Mouse (Mus musculus) C2C12 (cell line): Measurements from ENCODE around the gene Il12b. TPM values are rescaled to one million over a fixed set of nuclear protein-coding genes. Genes with fewer than 3 reads are reported as not detected.

ENCODE experiments used
- H3K27me3 ChIP-seq: one replicate; pipeline ENCODE4 v1.6.1; 2011; ENCODE audit not compliant: control insufficient read depth, insufficient read depth, insufficient read length
- H3K36me3 ChIP-seq: one replicate; pipeline ENCODE4 v1.6.1; 2011; ENCODE audit not compliant: control insufficient read depth, insufficient read depth
- H3K4me3 ChIP-seq: one replicate; pipeline ENCODE4 v1.5.1; 2011; ENCODE audit warnings: mild to moderate bottlenecking, control low read depth; ENCODE audit not compliant: poor library complexity, insufficient read depth, severe bottlenecking
- H3K79me2 ChIP-seq: one replicate; pipeline ENCODE4 v1.6.1; 2011; ENCODE audit not compliant: control insufficient read depth, insufficient read depth
- H3K79me3 ChIP-seq: one replicate; pipeline ENCODE4 v1.6.1; 2011; ENCODE audit warnings: low read depth, control low read depth
- H3ac ChIP-seq: one replicate; pipeline ENCODE3; 2011; ENCODE audit warnings: low read depth; ENCODE audit not compliant: control insufficient read depth, insufficient read length
- CEBPB ChIP-seq: IDR thresholded peaks from one replicate; pipeline ENCODE4 v1.6.1; 2011; ENCODE audit warnings: low read depth, mild to moderate bottlenecking, control low read depth, moderate library complexity
- CTCF ChIP-seq: IDR thresholded peaks from one replicate; pipeline ENCODE4 v1.5.1; 2011; ENCODE audit not compliant: control insufficient read depth, insufficient read depth, insufficient read length
- FOSL1 ChIP-seq: IDR thresholded peaks from one replicate; pipeline ENCODE4 v1.8.0; 2011; ENCODE audit warnings: mild to moderate bottlenecking, low read length; ENCODE audit not compliant: poor library complexity, insufficient read depth, severe bottlenecking
- MAX ChIP-seq: IDR thresholded peaks from one replicate; pipeline ENCODE4 v1.6.1; 2011; ENCODE audit warnings: mild to moderate bottlenecking, control low read depth
- MYOD1 ChIP-seq: IDR thresholded peaks from one replicate; pipeline ENCODE4 v1.6.1; 2011; ENCODE audit warnings: low read depth; ENCODE audit not compliant: control insufficient read depth, insufficient read length
- MYOG ChIP-seq: IDR thresholded peaks from one replicate; pipeline ENCODE4 v1.6.1; 2011; ENCODE audit not compliant: control insufficient read depth, insufficient read length; ENCODE audit errors: extremely low read depth
- USF1 ChIP-seq: IDR thresholded peaks from one replicate; pipeline ENCODE4 v1.6.1; 2011; ENCODE audit warnings: low read depth, mild to moderate bottlenecking, control low read depth, moderate library complexity
- polyA plus RNA-seq: library from polyadenylated mRNA; unstranded; fragments of >200 nt; fragmentation: generic; extraction: Trizol; gene quantifications from one replicate; pipeline ENCODE4 v1.2.1, GENCODE M21; 2012; ENCODE audit warnings: missing spikeins

Gene Il12b
- polyA plus RNA-seq, 1 experiment = not detected

DNA sequence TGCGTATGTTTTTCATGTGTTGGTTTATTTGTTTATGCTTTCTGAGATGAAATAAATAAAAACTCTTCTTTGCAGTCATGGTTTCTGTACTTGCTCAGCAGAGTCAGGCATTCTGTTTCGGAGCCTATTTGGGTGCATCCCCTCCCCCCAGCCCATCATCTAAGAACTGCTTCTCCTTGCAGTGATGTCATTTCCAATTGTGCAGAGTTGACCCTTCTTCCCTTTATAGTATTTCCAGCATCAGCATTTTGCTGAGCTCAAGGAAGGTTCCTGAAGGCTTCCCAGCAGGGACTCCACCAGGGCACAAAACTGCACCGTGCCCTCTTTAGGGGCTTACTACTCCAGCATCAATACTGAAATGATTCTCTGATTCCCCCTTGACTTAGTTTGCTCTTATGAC is 14.7 kb downstream of the Il12b start:
- TF ChIP-seq USF1 (no peak), CEBPB (no peak), MAX (no peak), CTCF (no peak), MYOG (no peak), FOSL1 (no peak), MYOD1 (no peak)
- H3K79me2 ChIP-seq = no peaks in the 10 kb centered on the region
- no peak overlapping the region for H3K4me3 ChIP-seq
- no peaks in the 10 kb centered on the region for H3K36me3 ChIP-seq
- peaks cover 4% of the 10 kb centered on the region for H3K27me3 ChIP-seq
- no peaks in the 10 kb centered on the region for H3K79me3 ChIP-seq
- H3ac ChIP-seq = no peak overlapping the region

DNA sequence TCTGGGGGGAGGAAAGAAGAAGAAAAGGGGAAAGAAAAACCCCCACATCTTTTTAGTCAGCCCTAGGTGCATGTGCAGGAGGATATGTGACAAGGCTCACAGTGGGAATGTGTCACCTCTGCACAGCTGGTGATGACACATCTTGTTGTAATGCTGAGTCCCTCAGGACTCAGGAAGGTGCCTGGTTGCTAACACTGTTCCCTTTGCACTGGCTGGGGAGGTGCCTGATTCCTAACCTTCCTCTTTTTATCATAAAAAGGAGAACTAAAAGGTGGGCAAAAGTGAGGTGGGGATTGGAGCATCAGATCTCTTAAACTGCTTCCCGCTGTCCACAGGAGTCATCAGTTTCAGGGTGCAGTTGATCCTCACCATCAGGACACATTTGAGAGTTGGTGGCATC is 17.5 kb downstream of the Il12b start:
- H3K27me3 ChIP-seq = peaks cover 4% of the 10 kb centered on the region
- H3K4me3 ChIP-seq = no peak overlapping the region
- H3K79me2 ChIP-seq = no peaks in the 10 kb centered on the region
- no peak overlapping the region for H3ac ChIP-seq
- no peaks in the 10 kb centered on the region for H3K36me3 ChIP-seq
- no peaks in the 10 kb centered on the region for H3K79me3 ChIP-seq
- TF ChIP-seq MYOG (no peak), MYOD1 (peak; percentile 13)

DNA sequence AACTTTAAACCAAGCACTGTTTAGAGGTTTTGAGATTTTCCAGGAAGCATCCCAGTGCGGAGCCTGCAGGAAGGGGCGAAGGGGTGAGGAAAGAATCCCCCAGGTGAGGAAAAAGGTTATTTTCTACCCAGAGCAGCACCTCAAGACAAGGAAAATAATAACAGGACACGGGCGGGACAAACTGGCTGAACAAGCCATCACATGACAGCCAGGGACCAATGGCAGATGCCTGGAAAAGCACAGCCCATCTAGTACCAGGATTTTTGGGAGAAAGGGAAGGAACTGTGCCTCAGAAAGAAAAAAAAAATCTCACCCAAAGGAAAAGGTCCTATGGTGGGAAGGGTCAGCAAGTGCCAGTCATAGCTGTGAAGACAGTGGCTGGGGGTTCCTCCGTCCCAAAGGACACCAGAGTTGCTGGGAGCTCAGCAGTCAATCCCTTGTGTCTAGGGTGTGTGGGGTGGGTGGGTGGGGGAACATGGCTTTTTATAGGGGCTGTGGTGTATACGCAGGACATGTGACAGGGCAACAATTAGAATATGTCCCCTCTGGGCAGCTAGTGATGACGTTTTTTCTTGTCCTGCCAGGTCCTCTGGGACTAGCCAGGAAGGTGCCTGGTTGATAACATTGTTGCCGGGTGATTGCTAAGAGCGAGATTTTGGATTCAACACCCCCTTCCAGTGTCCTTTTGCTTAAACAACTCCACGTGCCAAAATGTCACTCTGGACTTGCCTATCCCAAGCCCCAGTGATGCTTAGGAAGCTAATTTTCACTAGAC is 22.7 kb downstream of the Il12b start:
- H3K79me2 ChIP-seq = no peaks in the 10 kb centered on the region
- no peaks in the 10 kb centered on the region for H3K36me3 ChIP-seq
- peaks cover 4% of the 10 kb centered on the region for H3K27me3 ChIP-seq
- no peak overlapping the region for H3ac ChIP-seq
- H3K79me3 ChIP-seq = no peaks in the 10 kb centered on the region
- TF ChIP-seq CTCF = no peak
- peak; percentile 38 for TF ChIP-seq USF1
- H3K4me3 ChIP-seq = no peak overlapping the region

GRCm38 (mm10) chr11:44423261-44423660 is 23.4 kb downstream of the Il12b start:
- no peaks in the 10 kb centered on the region for H3K79me2 ChIP-seq
- no peaks in the 10 kb centered on the region for H3K36me3 ChIP-seq
- no peak overlapping the region for H3K4me3 ChIP-seq
- no peak overlapping the region for H3ac ChIP-seq
- H3K79me3 ChIP-seq = no peaks in the 10 kb centered on the region
- H3K27me3 ChIP-seq = peaks cover 2% of the 10 kb centered on the region
- TF ChIP-seq MYOG = no peak

DNA sequence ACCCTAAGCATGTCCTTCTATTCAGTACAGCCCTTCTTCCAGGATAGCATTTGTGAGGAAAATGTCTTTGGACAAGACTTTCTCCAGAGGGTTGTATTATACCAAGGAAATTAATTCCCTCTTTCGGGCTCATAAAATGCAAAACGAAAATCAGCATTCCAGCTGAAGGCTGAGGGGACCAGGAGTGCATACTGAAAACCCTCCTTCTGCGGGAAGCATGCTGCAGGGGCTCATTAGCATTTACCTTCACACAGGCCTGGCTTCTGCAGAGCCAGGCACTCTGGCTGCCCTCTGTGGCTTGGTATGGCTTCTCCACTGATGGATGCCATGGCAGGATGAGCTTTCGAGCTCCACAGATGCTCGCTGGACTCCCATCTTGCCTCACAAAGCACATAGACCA is 24.1 kb downstream of the Il12b start:
- no peak for TF ChIP-seq CTCF
- TF ChIP-seq MYOG = no peak
- TF ChIP-seq CEBPB = no peak
- TF ChIP-seq USF1 = no peak
- Histone ChIP-seq H3K79me3 (no peaks in the 10 kb centered on the region), H3K36me3 (no peaks in the 10 kb centered on the region), H3K27me3 (no peaks in the 10 kb centered on the region), H3K4me3 (no peak overlapping the region), H3ac (no peak overlapping the region), H3K79me2 (no peaks in the 10 kb centered on the region)

GRCm38 (mm10) chr11:44425006-44425405 is 25.1 kb downstream of the Il12b start:
- Histone ChIP-seq H3K79me2 (no peaks in the 10 kb centered on the region), H3K36me3 (no peaks in the 10 kb centered on the region), H3K27me3 (no peaks in the 10 kb centered on the region), H3K79me3 (no peaks in the 10 kb centered on the region), H3ac (no peak overlapping the region), H3K4me3 (no peak overlapping the region)
- TF ChIP-seq MAX (no peak), MYOG (no peak), FOSL1 (peak; percentile 18)

GRCm38 (mm10) chr11:44425626-44426025 is 25.8 kb downstream of the Il12b start:
- Histone ChIP-seq H3K36me3 (no peaks in the 10 kb centered on the region), H3ac (no peak overlapping the region), H3K79me2 (no peaks in the 10 kb centered on the region), H3K27me3 (no peaks in the 10 kb centered on the region), H3K4me3 (no peak overlapping the region), H3K79me3 (no peaks in the 10 kb centered on the region)
- no peak for TF ChIP-seq CEBPB
- TF ChIP-seq MAX = no peak
- TF ChIP-seq USF1 = no peak
- no peak for TF ChIP-seq CTCF
- TF ChIP-seq MYOD1 = no peak
- TF ChIP-seq FOSL1 = no peak
- TF ChIP-seq MYOG = no peak
